Mouse (Mus musculus) CD4-positive, CD25-positive, alpha-beta regulatory T cell, adult 9 weeks (primary cell): ENCODE results near the gene Snap91. TPM values are rescaled to one million over a fixed set of nuclear protein-coding genes. Genes with fewer than 3 reads are reported as not detected.

Experiments used
- polyA plus RNA-seq: library from polyadenylated mRNA; unstranded; fragments of 100-300 nt; shearing (Covaris generic); gene quantifications from one replicate; pipeline ENCODE4 v1.2.1, GENCODE M21; 2017

Snap91 gene
- not detected for polyA plus RNA-seq

GRCm38 (mm10) chr9:86880113-86880972, at the start of gene Snap91:
Gene Snap91 (minus strand): TSS chr9:86880654.

DNA sequence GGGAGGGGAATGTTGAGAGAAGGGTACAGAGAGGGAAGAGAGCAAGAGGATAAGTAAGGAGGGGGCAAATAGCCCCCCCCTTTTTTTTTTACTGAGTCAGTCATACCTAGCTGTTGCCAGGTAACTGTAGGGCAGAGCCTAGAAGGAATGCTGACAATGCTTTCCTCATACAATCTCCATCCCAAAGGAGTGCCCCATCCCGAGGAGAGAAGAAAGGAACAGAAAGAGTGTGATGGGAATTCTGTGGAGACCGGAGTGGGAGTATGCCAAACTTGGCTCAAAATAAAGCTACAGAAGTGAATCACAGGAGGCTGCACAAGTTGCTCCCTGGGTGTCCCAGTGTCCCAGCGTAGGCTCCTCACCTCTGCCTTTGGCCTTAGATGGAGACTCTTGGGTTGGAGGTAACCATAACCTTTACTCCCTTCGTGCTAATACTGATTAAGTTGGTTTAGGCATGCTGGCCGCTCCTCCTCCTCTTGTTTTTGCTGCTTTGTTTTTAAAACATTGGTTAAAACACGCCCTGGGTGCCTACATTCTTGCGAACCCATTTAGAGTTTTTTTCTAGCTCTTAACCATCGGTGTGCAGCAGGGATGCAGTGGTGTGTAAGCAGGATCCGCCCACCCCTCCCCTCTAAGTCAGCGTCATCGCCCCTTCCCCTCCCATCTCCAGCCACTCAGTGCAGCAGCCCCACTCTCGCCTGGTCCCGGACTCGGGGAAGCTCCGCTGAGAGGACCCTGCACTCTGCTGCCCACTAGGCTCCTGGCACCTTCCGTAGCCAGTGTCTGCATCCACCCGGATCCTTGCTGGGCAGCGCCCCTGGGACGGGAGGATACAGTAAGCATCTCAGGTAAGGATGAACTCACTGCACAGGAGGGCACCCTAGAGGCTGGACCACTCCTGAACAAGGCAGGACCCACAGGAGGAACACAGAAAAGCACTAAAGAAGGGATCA, 137.2 kb downstream of the Snap91 start, which contains the start of gene Prss35:
Gene Prss35, plus strand, starts transcription at position 691 of the 953 bp plus-strand sequence.

Other genes starting within 250 kb of the Snap91 start
- not detected for gene Me1, start 184.7 kb downstream of the Snap91 start, polyA plus RNA-seq
- gene Prss35, start 137.0 kb downstream of the Snap91 start, polyA plus RNA-seq, result not detected
- gene Ripply2, start 134.9 kb upstream of the Snap91 start, polyA plus RNA-seq, result not detected
- gene Cyb5r4, start 141.4 kb upstream of the Snap91 start, polyA plus RNA-seq, result 30.3 TPM